Mouse (Mus musculus): ENCODE results near the gene Tmem199.

Gene Tmem199

GRCm38 (mm10) chr11:78523241-78523955, 11.4 kb upstream of the Tmem199 start:
- DNase-seq = no peak

GRCm38 (mm10) chr11:78522481-78522997, 10.6 kb upstream of the Tmem199 start:
- no peak for DNase-seq

GRCm38 (mm10) chr11:78521880-78522279, 9.9 kb upstream of the Tmem199 start:
- no peak for DNase-seq

GRCm38 (mm10) chr11:78518931-78519330, 7.0 kb upstream of the Tmem199 start:
- DNase-seq = no peak

- DNase-seq = no peak
These were observed 3.8 kb upstream of the Tmem199 start for GRCm38 (mm10) chr11:78515549-78516325.

GRCm38 (mm10) chr11:78513106-78513790, 1.3 kb upstream of the Tmem199 start:
- DNase-seq = peak; percentile 63

- peak; percentile 44 for DNase-seq
These were observed 2.8 kb downstream of the Tmem199 start for GRCm38 (mm10) chr11:78509148-78509547.

- DNase-seq = no peak
These were observed 6.5 kb downstream of the Tmem199 start for GRCm38 (mm10) chr11:78505430-78505829.

- DNase-seq = peak; percentile 92
These were observed 8.9 kb downstream of the Tmem199 start, which contains the start of gene Sebox for GRCm38 (mm10) chr11:78502909-78503650. Gene Sebox (plus strand): TSS chr11:78503447.

- peak; percentile 61 for DNase-seq
These were observed 10.4 kb downstream of the Tmem199 start for GRCm38 (mm10) chr11:78501529-78501928.

GRCm38 (mm10) chr11:78500623-78501202, 11.3 kb downstream of the Tmem199 start:
- no peak for DNase-seq

GRCm38 (mm10) chr11:78499543-78499942, 12.4 kb downstream of the Tmem199 start:
- DNase-seq = peak; percentile 53

GRCm38 (mm10) chr11:78499004-78499403, 13.0 kb downstream of the Tmem199 start, which contains the start of gene Vtn:
Gene Vtn (plus strand): TSS chr11:78499091.
- no peak for DNase-seq

GRCm38 (mm10) chr11:78497544-78498522, 14.1 kb downstream of the Tmem199 start, which contains the start of gene Sarm1:
Gene Sarm1 (minus strand): TSS chr11:78497754.
- peak; percentile 99 for DNase-seq

- DNase-seq = peak; percentile 73
These were observed 14.9 kb downstream of the Tmem199 start for GRCm38 (mm10) chr11:78497071-78497541.

- no peak for DNase-seq
These were observed 16.1 kb downstream of the Tmem199 start for GRCm38 (mm10) chr11:78495904-78496303.

- DNase-seq = peak; percentile 73
These were observed 21.2 kb downstream of the Tmem199 start for GRCm38 (mm10) chr11:78490781-78491241.

GRCm38 (mm10) chr11:78488168-78488567, 23.8 kb downstream of the Tmem199 start:
- DNase-seq = peak; percentile 86

GRCm38 (mm10) chr11:78483639-78484038, 28.3 kb downstream of the Tmem199 start:
- no peak for DNase-seq

- no peak for DNase-seq
These were observed 36.7 kb downstream of the Tmem199 start for GRCm38 (mm10) chr11:78475289-78475688.

Measured in cerebellum, adult 9-10 months (tissue).